16 mouse cellular contexts compared by ENCODE assay signal in the genomic region with DNA sequence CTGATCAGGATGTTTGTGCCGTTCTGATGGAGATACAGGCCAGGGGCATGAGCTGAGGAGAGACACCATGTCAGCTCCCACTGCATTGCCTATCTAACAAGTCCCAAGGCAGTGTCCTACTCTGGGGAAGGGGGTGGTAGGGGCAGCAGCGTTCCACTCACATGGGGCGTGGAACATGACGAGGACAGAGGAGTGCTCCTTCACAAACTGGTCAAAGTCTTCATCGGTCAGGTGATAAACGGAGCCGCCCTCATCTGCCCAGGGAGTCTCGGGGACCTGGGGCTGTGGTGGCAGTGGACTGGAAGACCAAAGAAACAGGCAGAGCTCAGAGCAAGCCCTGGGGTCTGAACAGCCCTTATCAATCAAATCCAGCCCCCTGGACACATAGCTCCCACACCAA. TPM values are rescaled to one million over a fixed set of nuclear protein-coding genes. Genes with fewer than 3 reads are reported as not detected.
DNase-seq lines count a peak whose midpoint lies in the region; ATAC-seq and TF ChIP-seq lines count a peak whose summit lies in the region.
"Had no signal": no experiment of that assay in that cellular context is flagged by ENCODE, and none has a peak within 500 bp of the region (broad histone marks: within the 10 kb centered on the region; RNA-seq: fewer than 3 reads in every experiment).

No protein-coding gene starts in this region.

- TF ChIP-seq CTCF in kidney, adult 2 months (conservative IDR thresholded peaks at IDR 0.05; ENCODE audit: insufficient read depth, insufficient read length, low read depth, low read length) = no peak

- H3K9me3 ChIP-seq in intestine, embryonic 16.5 days (ENCODE audit: control insufficient read depth, low read length) = no peaks in the 10 kb centered on the region
- H3K9me3 ChIP-seq in kidney, embryonic 15.5 days (replicated peaks) = no peaks in the 10 kb centered on the region
- H3K9me3 ChIP-seq: embryonic facial prominence, embryonic 15.5 days; forebrain, embryonic 10.5 days; heart, embryonic 10.5 days; hindbrain, embryonic 12.5 days had no signal

- H3K4me2 ChIP-seq in intestine, embryonic 16.5 days (ENCODE audit: low read depth, low read length) = no peak overlapping the region
- H3K4me2 ChIP-seq in kidney, embryonic 15.5 days = no peak overlapping the region
- H3K4me2 ChIP-seq: embryonic facial prominence, embryonic 15.5 days; hindbrain, embryonic 12.5 days had no signal

- peak; percentile 51 for DNase-seq in kidney, adult 2 months
- DNase-seq in kidney, postnatal 14 days = peak; percentile 29
- no peak for DNase-seq in T-cell, adult 2 months (ENCODE audit: low spot score)
- no peak for DNase-seq in layer of hippocampus, postnatal 10 days (ENCODE audit: low spot score in 2 of 2)
- DNase-seq in spleen, postnatal 36 days (ENCODE audit: low spot score in 2 of 2) = no peak
- DNase-seq: gastrocnemius, adult 2 months; gastrocnemius, postnatal 36 days; heart, adult 11 months had no signal

- H3K4me1 ChIP-seq in intestine, embryonic 16.5 days (ENCODE audit: control insufficient read depth, insufficient read depth, low read length) = no peaks in the 10 kb centered on the region
- H3K4me1 ChIP-seq in kidney, adult 2 months (ENCODE audit: control insufficient read depth, insufficient read depth, low read length) = peaks cover 16% of the 10 kb centered on the region; the same call in 1 of the 2 replicates
- H3K4me1 ChIP-seq in kidney, embryonic 15.5 days = peaks cover 35% of the 10 kb centered on the region
- H3K4me1 ChIP-seq: embryonic facial prominence, embryonic 15.5 days; hindbrain, embryonic 12.5 days had no signal

- no peak overlapping the region for H3K27ac ChIP-seq in intestine, embryonic 16.5 days (ENCODE audit: low read length)
- peak overlapping the region; percentile 60; the same call in 1 of the 2 replicates for H3K27ac ChIP-seq in kidney, adult 2 months (ENCODE audit: insufficient read depth, low read depth, low read length)
- H3K27ac ChIP-seq in kidney, embryonic 15.5 days = peak overlapping the region; percentile 78
- H3K27ac ChIP-seq: embryonic facial prominence, embryonic 15.5 days; forebrain, embryonic 10.5 days; gastrocnemius, adult 2 months; heart, embryonic 10.5 days had no signal

- no peak overlapping the region for H3K9ac ChIP-seq in intestine, embryonic 16.5 days (ENCODE audit: low read depth, low read length)
- no peak overlapping the region for H3K9ac ChIP-seq in kidney, embryonic 15.5 days
- H3K9ac ChIP-seq: embryonic facial prominence, embryonic 15.5 days; hindbrain, embryonic 12.5 days had no signal

- 81% methylated on average over 8 of the region's 8 CpGs for WGBS in intestine, embryonic 16.5 days
- 69% methylated on average over 8 of the region's 8 CpGs for WGBS in kidney, adult 2 months
- 77% methylated on average over 8 of the region's 8 CpGs for WGBS in kidney, embryonic 15.5 days

- no peak overlapping the region for H3K4me3 ChIP-seq in intestine, embryonic 16.5 days (ENCODE audit: low read length)
- no peak overlapping the region for H3K4me3 ChIP-seq in kidney, adult 2 months (ENCODE audit: insufficient read depth, low read depth, low read length)
- no peak overlapping the region for H3K4me3 ChIP-seq in kidney, embryonic 15.5 days (replicated peaks)
- H3K4me3 ChIP-seq: embryonic facial prominence, embryonic 15.5 days; erythroblast, embryonic 14.5 days; forebrain, embryonic 10.5 days; gastrocnemius, adult 2 months; heart, embryonic 10.5 days; hindbrain, embryonic 12.5 days had no signal

- ATAC-seq in intestine, embryonic 16.5 days = 0 out of 2 replicates have a peak, but pooled peaks have one; percentile 36
- peak; percentile 31 for ATAC-seq in kidney, embryonic 15.5 days (replicated peaks; ENCODE audit: low FRiP score)
- no peak for ATAC-seq in activated CD4-positive, CD25-positive, alpha-beta regulatory T cell, adult 4 months

- no peaks in the 10 kb centered on the region for H3K27me3 ChIP-seq in intestine, embryonic 16.5 days (replicated peaks; ENCODE audit: control insufficient read depth, insufficient read depth, low read length)
- H3K27me3 ChIP-seq in kidney, adult 2 months (replicated peaks; ENCODE audit: control insufficient read depth, insufficient read depth, low read length) = no peaks in the 10 kb centered on the region
- H3K27me3 ChIP-seq in kidney, embryonic 15.5 days = no peaks in the 10 kb centered on the region
- H3K27me3 ChIP-seq: embryonic facial prominence, embryonic 15.5 days; hindbrain, embryonic 12.5 days had no signal

- no peaks in the 10 kb centered on the region for H3K36me3 ChIP-seq in intestine, embryonic 16.5 days (ENCODE audit: control insufficient read depth, insufficient read depth, low read length)
- H3K36me3 ChIP-seq in kidney, adult 2 months (ENCODE audit: control insufficient read depth, insufficient read depth, low read length) = no peaks in the 10 kb centered on the region
- H3K36me3 ChIP-seq in kidney, embryonic 15.5 days = no peaks in the 10 kb centered on the region
- H3K36me3 ChIP-seq: embryonic facial prominence, embryonic 15.5 days; hindbrain, embryonic 12.5 days had no signal

- TF ChIP-seq POLR2A in kidney, adult 2 months (IDR thresholded peaks at IDR 0.05; ENCODE audit: low read depth, low read length) = no peak

RNA-seq across cellular contexts. Expression of gene Sec22a, which starts 59.0 kb away (rescaled TPM):
- polyA plus RNA-seq in intestine, embryonic 16.5 days (2015; fragmentation: Nextera tagmentation; extraction: Ambion mirVana) = 51.0 and 52.2 TPM in 2 replicates
- polyA plus RNA-seq in kidney, adult 2 months (2012; rRNA removed) = 24.1 and 26.5 TPM in 2 replicates
- 48.9 and 51.8 TPM in 2 replicates for polyA plus RNA-seq in kidney, embryonic 15.5 days (2015; fragmentation: Nextera tagmentation; extraction: Ambion mirVana)
- 10 to 100 TPM; 34.1 to 46.7 TPM for polyA plus RNA-seq in activated CD4-positive, CD25-positive, alpha-beta regulatory T cell, adult 4 months (2017; shearing (Covaris generic))
- total RNA-seq in layer of hippocampus, postnatal 10 days (2021) = 10 to 100 TPM; 16.2 to 21.5 TPM

Comparison
In these comparisons a context has a peak if more than half of its experiments do, and no peak if none do; other contexts are left out.
1. DNase-seq: peak in kidney, adult 2 months (single experiment) and kidney, postnatal 14 days (single experiment); none in T-cell, adult 2 months (single experiment), layer of hippocampus, postnatal 10 days (0 of 2) and spleen, postnatal 36 days (0 of 2).